ENCODE assay signal across 1 mouse cellular context in the genomic region with DNA sequence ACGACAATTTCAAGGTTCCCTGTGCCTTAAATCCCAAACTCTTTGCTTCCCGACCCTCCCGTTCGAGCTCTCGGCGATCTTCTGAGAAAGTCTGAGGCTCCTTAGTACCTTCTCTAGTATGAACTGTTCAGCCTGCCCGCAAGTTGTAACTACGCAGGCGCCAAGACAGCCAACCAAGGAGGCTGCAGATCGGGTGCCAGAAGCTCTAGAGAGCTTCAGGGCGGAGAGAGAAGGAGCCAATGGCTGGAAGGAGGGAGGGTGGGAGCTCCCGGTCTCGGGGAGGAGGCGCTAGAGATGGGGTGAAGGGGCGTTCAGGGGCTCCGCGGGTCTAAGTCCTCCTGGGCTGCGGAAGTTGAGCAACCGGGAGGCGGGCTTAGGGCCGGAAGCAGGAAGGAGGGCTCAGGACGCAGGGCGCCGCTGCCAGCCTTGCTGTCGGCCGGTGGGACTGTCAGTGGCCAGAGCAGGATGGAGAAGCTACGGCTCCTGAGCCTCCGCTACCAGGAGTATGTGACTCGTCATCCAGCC.
TF ChIP-seq lines count a peak whose summit lies in the region.

No protein-coding gene starts in this region.

TF ChIP-seq in MEL, 35 proteins besides CTCF, POLR2A, EP300 and RAD21:
- peak; percentile 60; the same call in 1 of the 2 replicates for TF ChIP-seq CHD2 (IDR thresholded peaks at IDR 0.05; ENCODE audit: low read length)
- no peak for TF ChIP-seq MYB (IDR thresholded peaks at IDR 0.05; ENCODE audit: low read depth, low read length)
- TF ChIP-seq POLR2AphosphoS5 (IDR thresholded peaks at IDR 0.05; ENCODE audit: borderline replicate concordance, low read depth, low read length), result no peak
- peak; percentile 96 for TF ChIP-seq HCFC1 (IDR thresholded peaks at IDR 0.05; ENCODE audit: low read depth, low read length)
- TF ChIP-seq USF1 (IDR thresholded peaks at IDR 0.05; ENCODE audit: low read depth, low read length), result no peak
- TF ChIP-seq NELFE (IDR thresholded peaks at IDR 0.05; ENCODE audit: low read depth, low read length), result peak; percentile 79
- peak; percentile 46; the same call in 1 of the 2 replicates for TF ChIP-seq MYC (IDR thresholded peaks at IDR 0.05; ENCODE audit: low read depth, low read length)
- no peak for TF ChIP-seq BHLHE40 (IDR thresholded peaks at IDR 0.05; ENCODE audit: borderline replicate concordance, low read depth, low read length)
- no peak for TF ChIP-seq CHD1 (IDR thresholded peaks at IDR 0.05; ENCODE audit: low read depth, low read length)
- peak; percentile 85 for TF ChIP-seq NRF1 (IDR thresholded peaks at IDR 0.05; ENCODE audit: insufficient read depth, low read depth, low read length, poor library complexity, severe bottlenecking)
- TF ChIP-seq MAFK (IDR thresholded peaks at IDR 0.05; ENCODE audit: borderline replicate concordance, low read depth, low read length), result no peak
- peak; percentile 81 for TF ChIP-seq MXI1 (IDR thresholded peaks at IDR 0.05; ENCODE audit: low read depth, low read length)
- TF ChIP-seq MAX (IDR thresholded peaks at IDR 0.05; ENCODE audit: low read length), result no peak
- TF ChIP-seq TBP (IDR thresholded peaks at IDR 0.05; ENCODE audit: low read depth, low read length), result no peak; the same call in 1 of the 2 replicates
- peak; percentile 99 for TF ChIP-seq SIN3A (IDR thresholded peaks at IDR 0.05; ENCODE audit: low read length)
- no peak for TF ChIP-seq JUND (IDR thresholded peaks at IDR 0.05; ENCODE audit: low read depth, low read length)
- no peak for TF ChIP-seq ZC3H11A (IDR thresholded peaks at IDR 0.05; ENCODE audit: low read depth, low read length)
- no peak for TF ChIP-seq TAL1 (IDR thresholded peaks at IDR 0.05; ENCODE audit: low read length)
- TF ChIP-seq ETS1 (IDR thresholded peaks at IDR 0.05; ENCODE audit: low read depth, low read length), result peak; percentile 39; the same call in 1 of the 2 replicates
- TF ChIP-seq MAZ (IDR thresholded peaks at IDR 0.05; ENCODE audit: low read depth, low read length), result peak; percentile 91
- no peak for TF ChIP-seq ZMIZ1 (IDR thresholded peaks at IDR 0.05; ENCODE audit: low read depth, low read length)
- TF ChIP-seq KAT2A (conservative IDR thresholded peaks at IDR 0.05; ENCODE audit: low read depth, low read length), result peak; percentile 84
- no peak for TF ChIP-seq GATA1 (IDR thresholded peaks at IDR 0.05; ENCODE audit: low read depth, low read length)
- TF ChIP-seq ZNF384 (IDR thresholded peaks at IDR 0.05; ENCODE audit: low read depth, low read length), result no peak
- peak; percentile 44; the same call in 1 of the 2 replicates for TF ChIP-seq RCOR1 (IDR thresholded peaks at IDR 0.05; ENCODE audit: low read depth, low read length)
- TF ChIP-seq TCF12 (IDR thresholded peaks at IDR 0.05; ENCODE audit: low read depth, low read length), result peak; percentile 37
- no peak for TF ChIP-seq ZKSCAN1 (IDR thresholded peaks at IDR 0.05; ENCODE audit: low read depth, low read length)
- no peak for TF ChIP-seq UBTF (IDR thresholded peaks at IDR 0.05; ENCODE audit: borderline replicate concordance, insufficient read depth, low read depth, low read length)
- peak; percentile 97 for TF ChIP-seq ELF1 (IDR thresholded peaks at IDR 0.05; ENCODE audit: low read depth, low read length)
- TF ChIP-seq MEF2A (IDR thresholded peaks at IDR 0.05; ENCODE audit: extremely low read depth, insufficient replicate concordance, low read depth, low read length, poor library complexity, severe bottlenecking), result no peak
- no peak for TF ChIP-seq USF2 (IDR thresholded peaks at IDR 0.05; ENCODE audit: borderline replicate concordance in 1 of 2, insufficient read depth in 1 of 2, low read depth in 1 of 2, low read length in 2 of 2)
- TF ChIP-seq POLR2AphosphoS2 (IDR thresholded peaks at IDR 0.05; ENCODE audit: low read length), result peak; percentile 35; the same call in 1 of the 2 replicates
- no peak for TF ChIP-seq E2F4 (IDR thresholded peaks at IDR 0.05; ENCODE audit: borderline replicate concordance, low read depth, low read length)
- TF ChIP-seq SMC3 (IDR thresholded peaks at IDR 0.05; ENCODE audit: low read depth, low read length), result no peak
- TF ChIP-seq GABPA (IDR thresholded peaks at IDR 0.05; ENCODE audit: low read depth, low read length), result no peak
